Mouse (Mus musculus): ENCODE measurements around the gene Bbs4. TPM values are rescaled to one million over a fixed set of nuclear protein-coding genes. Genes with fewer than 3 reads are reported as not detected.
A peak's percentile ranks its signal among the peaks of the same experiment; 100 is the strongest.

Gene Bbs4
- polyA plus RNA-seq, 1 experiment = 1.2 TPM

DNA sequence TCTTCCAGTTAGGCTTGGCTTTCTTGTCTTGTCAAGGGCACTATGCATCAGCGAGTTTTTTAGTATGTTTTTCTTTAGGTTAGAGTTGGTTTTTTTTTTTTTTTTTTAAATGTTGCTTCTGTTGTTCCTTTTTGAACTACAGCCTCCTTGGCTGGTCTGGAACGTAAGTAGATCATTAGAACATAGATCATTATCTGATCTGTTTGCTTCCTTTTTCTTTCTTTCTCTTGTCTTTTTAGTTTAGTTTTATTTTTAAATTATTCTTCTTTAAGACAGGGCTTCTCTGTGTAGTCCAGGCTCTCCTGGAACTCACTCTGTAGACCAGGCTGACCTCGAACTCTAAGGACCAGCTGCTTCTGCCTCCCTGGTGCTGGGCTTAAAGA, 60.8 kb downstream of the Bbs4 start:
- 28% methylated on average over 3 of the region's 3 CpGs for whole genome bisulfite sequencing
- TF ChIP-seq CTCF (IDR thresholded peaks at IDR 0.05; ENCODE audit: extremely low read depth, insufficient read depth, insufficient read length, insufficient replicate concordance) (no peak), POLR2A (IDR thresholded peaks at IDR 0.05; ENCODE audit: low read depth, low read length) (no peak)
- no peak overlapping the region; the same call in 1 of the 2 replicates for H3K4me3 ChIP-seq (ENCODE audit: extremely low read depth, insufficient read depth, insufficient read length)

DNA sequence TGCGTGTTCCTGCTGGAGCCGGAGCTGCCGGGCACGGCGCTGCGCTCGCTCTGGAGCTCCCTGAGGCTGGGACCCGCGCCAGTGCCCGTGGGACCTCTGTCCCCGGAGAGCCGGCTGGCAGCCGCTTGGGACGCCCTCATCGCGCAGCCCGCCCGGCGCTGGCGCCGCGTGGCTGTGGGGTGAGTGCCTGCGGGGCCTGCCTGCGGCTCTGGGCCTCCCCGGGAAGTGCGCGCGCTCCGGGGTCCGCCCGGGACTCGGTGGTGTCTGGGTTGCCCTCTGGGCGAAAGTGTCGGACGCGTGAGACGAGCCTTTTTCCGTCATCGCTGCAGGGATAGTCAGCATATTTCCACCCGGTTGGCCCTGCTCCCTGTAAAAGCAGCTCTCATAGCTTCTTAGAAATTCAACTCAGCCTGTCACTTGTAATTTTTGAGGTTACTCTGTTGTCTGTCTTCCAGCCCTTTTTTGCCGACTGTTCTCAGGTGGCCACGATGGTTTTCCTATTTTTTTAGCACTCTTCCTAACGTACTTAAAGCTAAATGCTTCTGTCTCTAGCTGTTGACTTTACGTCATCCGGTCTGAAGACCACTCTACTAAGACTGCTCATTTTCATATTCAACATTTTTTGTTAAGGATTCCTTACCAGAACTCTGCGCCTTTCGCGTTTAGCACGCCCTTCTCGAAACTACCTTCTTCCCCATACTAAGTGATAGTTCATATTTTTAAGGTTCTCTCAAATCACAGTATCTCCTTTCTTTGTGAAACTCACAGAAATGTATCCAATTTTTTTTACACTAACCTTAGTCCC, 61.4 kb downstream of the Bbs4 start:
- no peak for DNase-seq (ENCODE audit: low read depth in 1 of 2, low spot score in 2 of 2)
- Histone ChIP-seq H3K4me1 (ENCODE audit: control insufficient read depth, insufficient read depth, insufficient read length) (peaks cover 4% of the 10 kb centered on the region; the same call in 1 of the 2 replicates), H3K27ac (ENCODE audit: insufficient read depth, low read length) (peak overlapping the region; percentile 81), H3K36me3 (ENCODE audit: control insufficient read depth, insufficient read depth, low read length) (no peaks in the 10 kb centered on the region), H3K27me3 (ENCODE audit: control insufficient read depth, insufficient read depth, low read length) (no peaks in the 10 kb centered on the region), H3K4me3 (ENCODE audit: extremely low read depth, insufficient read depth, insufficient read length) (peak overlapping the region; percentile 78)
- under 1% methylated on average over 49 of the region's 50 CpGs for WGBS
- TF ChIP-seq CTCF (IDR thresholded peaks at IDR 0.05; ENCODE audit: extremely low read depth, insufficient read depth, insufficient read length, insufficient replicate concordance) (no peak), POLR2A (IDR thresholded peaks at IDR 0.05; ENCODE audit: low read depth, low read length) (no peak)

More for the DNA sequence above, 60.8 kb downstream of the Bbs4 start:
- DNase-seq (ENCODE audit: low read depth in 1 of 2, low spot score in 2 of 2) = no peak
- Histone ChIP-seq H3K36me3 (ENCODE audit: control insufficient read depth, insufficient read depth, low read length) (no peaks in the 10 kb centered on the region), H3K27me3 (ENCODE audit: control insufficient read depth, insufficient read depth, low read length) (no peaks in the 10 kb centered on the region), H3K27ac (ENCODE audit: insufficient read depth, low read length) (no peak overlapping the region), H3K4me1 (ENCODE audit: control insufficient read depth, insufficient read depth, insufficient read length) (peaks cover 4% of the 10 kb centered on the region; the same call in 1 of the 2 replicates)

DNA sequence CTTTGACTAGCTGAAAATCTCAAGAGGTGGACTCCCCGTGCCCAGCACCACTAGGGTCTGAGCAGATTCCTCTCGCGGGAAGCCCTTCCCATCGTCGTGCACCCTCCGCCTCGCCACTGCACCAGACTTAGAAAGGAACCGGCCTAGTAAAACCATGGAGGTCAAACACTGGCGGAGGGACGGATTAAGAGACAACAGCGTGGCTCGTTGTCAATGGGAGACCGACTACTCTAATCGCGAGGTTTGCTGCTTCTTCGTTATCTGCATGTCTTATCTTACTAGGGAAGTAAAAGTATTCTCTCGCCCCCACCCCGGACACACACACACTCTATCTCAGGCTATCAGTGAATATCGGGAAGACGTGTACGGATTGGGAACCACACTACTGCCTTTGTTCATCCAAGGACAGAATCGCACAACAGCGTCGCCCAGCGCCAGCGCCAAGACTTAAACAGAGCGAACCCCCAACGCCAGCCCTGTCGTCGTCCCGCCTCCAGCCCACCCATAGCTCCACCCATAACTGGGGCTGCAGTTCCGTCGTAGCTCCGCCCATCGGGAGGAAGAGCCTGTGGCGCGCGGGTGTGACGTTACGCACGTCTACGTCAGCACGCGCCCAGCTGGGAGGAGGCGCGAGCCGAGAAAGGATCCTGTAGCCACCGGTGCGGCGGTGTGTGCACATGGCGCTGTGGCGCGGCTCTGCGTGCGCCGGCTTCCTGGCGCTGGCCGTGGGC, 62.2 kb downstream of the Bbs4 start, which contains the start of gene Adpgk:
TSS of gene Adpgk (plus strand) at position 602 of the 731 bp plus-strand sequence.
- H3K27ac ChIP-seq (ENCODE audit: insufficient read depth, low read length) = peak within 1 kb of the TSS; percentile 81
- no peaks in the 10 kb centered on the region for H3K36me3 ChIP-seq (ENCODE audit: control insufficient read depth, insufficient read depth, low read length)
- peak; percentile 97 to 98 for DNase-seq (ENCODE audit: low read depth in 1 of 2, low spot score in 2 of 2)
- peak within 1 kb of the TSS; percentile 78 for H3K4me3 ChIP-seq (ENCODE audit: extremely low read depth, insufficient read depth, insufficient read length)
- under 1% methylated on average over 55 of the region's 58 CpGs for WGBS
- TF ChIP-seq CTCF (IDR thresholded peaks at IDR 0.05; ENCODE audit: extremely low read depth, insufficient read depth, insufficient read length, insufficient replicate concordance) = peak; percentile 32; the same call in 1 of the 2 replicates
- TF ChIP-seq POLR2A (IDR thresholded peaks at IDR 0.05; ENCODE audit: low read depth, low read length) = peak; percentile 97
- H3K27me3 ChIP-seq (ENCODE audit: control insufficient read depth, insufficient read depth, low read length) = no peaks in the 10 kb centered on the region
- peaks cover 4% of the 10 kb centered on the region; the same call in 1 of the 2 replicates for H3K4me1 ChIP-seq (ENCODE audit: control insufficient read depth, insufficient read depth, insufficient read length)

DNA sequence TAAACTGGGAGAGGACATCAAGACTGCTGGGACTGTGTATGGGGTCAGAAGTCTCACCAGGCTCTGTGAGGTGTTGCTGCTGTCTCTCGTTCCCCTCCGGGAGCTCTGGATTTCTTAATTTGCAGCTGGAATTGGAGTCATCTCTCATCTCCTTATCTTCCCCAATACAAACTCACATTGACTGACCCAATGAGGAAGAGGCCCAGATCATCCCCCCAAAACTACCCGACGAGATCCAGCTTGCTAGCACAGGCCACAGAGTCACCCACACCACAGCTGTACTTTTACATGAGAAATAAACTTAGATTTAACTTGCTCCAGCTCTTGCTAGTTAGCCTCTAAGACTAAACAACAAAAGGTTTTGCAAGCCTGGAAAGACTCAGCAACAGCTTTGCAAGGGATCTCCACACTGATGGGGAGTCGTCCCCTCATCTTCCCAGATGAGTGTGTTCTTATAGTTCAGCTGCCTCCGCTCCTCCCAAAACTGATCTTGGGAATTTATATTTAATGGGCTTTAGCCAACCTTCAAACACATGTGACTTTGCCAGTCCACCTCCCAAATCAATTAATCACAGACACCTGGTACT, 63.7 kb downstream of the Bbs4 start:
- TF ChIP-seq POLR2A (IDR thresholded peaks at IDR 0.05; ENCODE audit: low read depth, low read length) = no peak
- TF ChIP-seq CTCF (IDR thresholded peaks at IDR 0.05; ENCODE audit: extremely low read depth, insufficient read depth, insufficient read length, insufficient replicate concordance) = no peak
- 90% methylated on average over 6 of the region's 6 CpGs for WGBS
- no peak overlapping the region for H3K27ac ChIP-seq (ENCODE audit: insufficient read depth, low read length)

DNA sequence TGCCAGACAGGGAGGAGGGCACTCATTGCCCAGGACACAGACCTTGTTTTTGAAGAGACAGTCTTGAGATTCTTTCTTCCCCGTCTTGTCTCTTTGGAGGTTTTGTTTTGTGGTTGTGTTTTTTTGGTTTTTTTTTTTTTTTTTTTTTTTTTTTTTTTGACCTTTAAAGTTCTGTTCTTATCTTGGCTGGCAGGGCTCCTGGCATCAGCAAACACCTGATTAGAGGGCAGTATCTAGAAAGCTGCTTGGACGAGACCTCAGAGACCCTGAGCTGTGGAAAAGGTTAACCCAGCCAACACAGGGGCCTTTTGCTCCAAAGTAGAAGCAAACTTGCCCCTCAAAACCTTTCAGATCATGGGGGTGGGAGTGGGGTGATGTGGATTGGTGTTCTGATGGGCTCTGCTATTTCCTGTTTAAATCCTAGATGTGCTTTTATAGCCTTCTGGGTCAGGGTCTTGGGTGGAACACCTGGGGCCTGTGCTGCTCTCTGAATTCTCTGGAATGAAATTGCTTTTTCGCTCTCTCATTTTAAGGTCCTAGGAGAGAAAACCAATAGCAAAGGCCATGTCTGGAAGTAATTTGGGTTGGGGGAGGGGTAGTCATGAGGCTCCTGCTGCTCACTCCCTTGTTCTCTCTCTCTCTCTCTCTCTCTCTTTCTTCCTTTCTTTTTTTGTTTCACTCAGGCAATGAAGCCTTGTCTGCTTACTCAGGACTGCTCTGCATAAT, 64.5 kb downstream of the Bbs4 start:
- TF ChIP-seq POLR2A (IDR thresholded peaks at IDR 0.05; ENCODE audit: low read depth, low read length) (no peak), CTCF (IDR thresholded peaks at IDR 0.05; ENCODE audit: extremely low read depth, insufficient read depth, insufficient read length, insufficient replicate concordance) (no peak)
- no peaks in the 10 kb centered on the region for H3K36me3 ChIP-seq (ENCODE audit: control insufficient read depth, insufficient read depth, low read length)
- 66% methylated on average over 3 of the region's 3 CpGs for whole genome bisulfite sequencing
- H3K4me1 ChIP-seq (ENCODE audit: control insufficient read depth, insufficient read depth, insufficient read length) = peaks cover 4% of the 10 kb centered on the region; the same call in 1 of the 2 replicates
- no peaks in the 10 kb centered on the region for H3K27me3 ChIP-seq (ENCODE audit: control insufficient read depth, insufficient read depth, low read length)
- DNase-seq (ENCODE audit: low read depth in 1 of 2, low spot score in 2 of 2) = no peak
- H3K4me3 ChIP-seq (ENCODE audit: extremely low read depth, insufficient read depth, insufficient read length) = no peak overlapping the region
- no peak overlapping the region for H3K27ac ChIP-seq (ENCODE audit: insufficient read depth, low read length)

More for the DNA sequence above, 63.7 kb downstream of the Bbs4 start:
- no peaks in the 10 kb centered on the region for H3K27me3 ChIP-seq (ENCODE audit: control insufficient read depth, insufficient read depth, low read length)
- no peaks in the 10 kb centered on the region for H3K36me3 ChIP-seq (ENCODE audit: control insufficient read depth, insufficient read depth, low read length)
- H3K4me3 ChIP-seq (ENCODE audit: extremely low read depth, insufficient read depth, insufficient read length) = no peak overlapping the region
- no peak for DNase-seq (ENCODE audit: low read depth in 1 of 2, low spot score in 2 of 2)
- peaks cover 4% of the 10 kb centered on the region; the same call in 1 of the 2 replicates for H3K4me1 ChIP-seq (ENCODE audit: control insufficient read depth, insufficient read depth, insufficient read length)

DNA sequence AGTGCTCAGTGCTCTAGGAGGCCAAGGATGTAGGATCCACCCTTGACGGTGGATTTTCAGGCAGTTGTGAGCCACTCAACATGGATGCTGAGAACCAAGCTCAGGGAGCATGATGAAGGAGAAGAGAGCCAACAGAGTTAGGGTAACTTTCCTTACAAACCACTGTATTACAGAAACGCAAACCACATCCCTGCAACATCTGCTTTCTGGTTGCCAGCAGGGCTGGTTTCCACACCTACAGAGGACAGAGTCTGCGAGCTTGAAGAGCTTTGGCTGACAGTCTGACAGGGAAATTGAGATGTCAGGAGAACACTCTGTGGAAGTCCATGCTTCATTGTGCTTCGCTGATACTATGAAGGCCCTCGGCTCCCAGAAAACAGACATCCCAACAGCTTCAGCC, 65.2 kb downstream of the Bbs4 start:
- no peak overlapping the region for H3K27ac ChIP-seq (ENCODE audit: insufficient read depth, low read length)

More for the DNA sequence above, 65.2 kb downstream of the Bbs4 start:
- no peak for DNase-seq (ENCODE audit: low read depth in 1 of 2, low spot score in 2 of 2)
- Histone ChIP-seq H3K27me3 (ENCODE audit: control insufficient read depth, insufficient read depth, low read length) (no peaks in the 10 kb centered on the region), H3K4me3 (ENCODE audit: extremely low read depth, insufficient read depth, insufficient read length) (no peak overlapping the region), H3K36me3 (ENCODE audit: control insufficient read depth, insufficient read depth, low read length) (no peaks in the 10 kb centered on the region), H3K4me1 (ENCODE audit: control insufficient read depth, insufficient read depth, insufficient read length) (peaks cover 4% of the 10 kb centered on the region; the same call in 1 of the 2 replicates)
- 54% methylated on average over 5 of the region's 5 CpGs for WGBS
- TF ChIP-seq CTCF (IDR thresholded peaks at IDR 0.05; ENCODE audit: extremely low read depth, insufficient read depth, insufficient read length, insufficient replicate concordance) = no peak
- TF ChIP-seq POLR2A (IDR thresholded peaks at IDR 0.05; ENCODE audit: low read depth, low read length) = no peak

Data from spleen, adult 2 months (tissue).